Mouse (Mus musculus) C2C12 (cell line): ENCODE results near the gene Tpgs1.

Source experiments
- CEBPB ChIP-seq: IDR thresholded peaks from one replicate; pipeline ENCODE4 v1.6.1; 2011; ENCODE audit warnings: low read depth, mild to moderate bottlenecking, control low read depth, moderate library complexity
- CTCF ChIP-seq: IDR thresholded peaks from one replicate; pipeline ENCODE4 v1.5.1; 2011; ENCODE audit not compliant: control insufficient read depth, insufficient read depth, insufficient read length
- MAX ChIP-seq: IDR thresholded peaks from one replicate; pipeline ENCODE4 v1.6.1; 2011; ENCODE audit warnings: mild to moderate bottlenecking, control low read depth
- MYOD1 ChIP-seq: IDR thresholded peaks from one replicate; pipeline ENCODE4 v1.6.1; 2011; ENCODE audit warnings: low read depth; ENCODE audit not compliant: control insufficient read depth, insufficient read length
- USF1 ChIP-seq: IDR thresholded peaks from one replicate; pipeline ENCODE4 v1.6.1; 2011; ENCODE audit warnings: low read depth, mild to moderate bottlenecking, control low read depth, moderate library complexity

GRCm38 (mm10) chr10:79664131-79664665, 5.0 kb upstream of the Tpgs1 start, which contains the start of gene Madcam1:
- peak; percentile 80 for TF ChIP-seq CTCF
- no peak for TF ChIP-seq MYOD1
- no peak for TF ChIP-seq USF1
- TF ChIP-seq CEBPB = no peak
- TF ChIP-seq MAX = no peak
